Mouse (Mus musculus) liver, adult 2 months (tissue): ENCODE measurements around the gene Fsip1.

ENCODE experiments used
- CTCF ChIP-seq: fragments of 200-500 bp; IDR thresholded peaks from 2 replicates; pipeline ENCODE4 v1.5.1; 2011; ENCODE audit warnings: low read depth, low read length, control low read depth
- POLR2A ChIP-seq: fragments of 200-500 bp; IDR thresholded peaks from 2 replicates; pipeline ENCODE4 v1.6.1; 2011; ENCODE audit warnings: low read length, control low read depth; ENCODE audit not compliant: insufficient read depth; ENCODE audit errors: extremely low read depth

DNA sequence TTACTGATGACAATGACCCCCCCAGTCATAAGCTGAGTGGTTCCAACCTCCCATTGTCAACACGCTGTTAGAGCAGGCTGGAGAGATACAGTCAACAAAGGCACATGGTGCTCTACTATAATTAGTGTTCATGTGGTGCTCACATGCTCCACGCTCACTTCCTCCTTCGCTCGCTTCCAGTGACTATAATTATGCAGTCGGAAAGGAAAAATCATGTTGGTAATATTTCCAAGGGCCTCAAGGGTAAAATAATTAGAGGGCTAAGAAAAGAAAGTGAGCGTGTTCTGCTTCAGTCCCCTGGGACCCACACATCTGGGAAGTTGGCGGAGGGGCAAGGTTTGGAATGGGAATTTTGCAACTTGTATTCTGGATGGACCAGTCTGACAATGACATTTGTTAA, 38.7 kb upstream of the Fsip1 start:
- no peak for TF ChIP-seq CTCF
- no peak for TF ChIP-seq POLR2A
